8 mouse cellular contexts compared by ENCODE assay signal in the genomic region with DNA sequence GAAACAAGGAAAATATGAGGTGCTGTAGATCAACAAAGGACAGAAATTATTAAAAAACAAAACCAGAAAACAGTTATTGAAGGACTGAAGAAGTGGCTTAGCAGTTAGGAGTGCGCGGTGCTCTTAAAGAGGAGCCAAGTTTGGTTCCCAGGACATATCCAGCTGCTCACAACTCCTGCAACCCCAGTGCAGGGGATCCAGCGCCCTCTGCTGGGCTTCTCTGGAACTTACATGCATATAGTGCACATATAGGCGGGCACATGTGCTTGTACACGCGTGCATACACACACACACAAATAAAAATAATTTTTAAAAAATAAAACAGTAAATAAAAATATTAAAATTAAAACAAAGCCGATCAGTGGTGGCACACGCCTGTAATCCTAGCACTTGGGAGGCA. TPM values are rescaled to one million over a fixed set of nuclear protein-coding genes. Genes with fewer than 3 reads are reported as not detected.
DNase-seq lines count a peak whose midpoint lies in the region; ATAC-seq and TF ChIP-seq lines count a peak whose summit lies in the region.
"Had no signal": no experiment of that assay in that cellular context is flagged by ENCODE, and none has a peak within 500 bp of the region (broad histone marks: within the 10 kb centered on the region; RNA-seq: fewer than 3 reads in every experiment).

No protein-coding gene starts in this region.

- H3K9ac ChIP-seq in kidney, postnatal 0 days (ENCODE audit: low read depth, low read length): no peak overlapping the region
- no peak overlapping the region for H3K9ac ChIP-seq in kidney, embryonic 14.5 days (ENCODE audit: low read depth, low read length)
- no peak overlapping the region for H3K9ac ChIP-seq in ES-Bruce4 (ENCODE audit: low read depth, poor library complexity, severe bottlenecking)

- H3K9me3 ChIP-seq in kidney, postnatal 0 days (replicated peaks; ENCODE audit: low read length): no peaks in the 10 kb centered on the region
- H3K9me3 ChIP-seq in kidney, embryonic 14.5 days (ENCODE audit: control insufficient read depth, low read length): no peaks in the 10 kb centered on the region
- H3K9me3 ChIP-seq in ES-Bruce4 (replicated peaks; ENCODE audit: control insufficient read depth, insufficient read depth, low read length, poor library complexity, severe bottlenecking): peaks cover 9% of the 10 kb centered on the region; the same call in 1 of the 2 replicates

- TF ChIP-seq CTCF in kidney, postnatal 0 days (IDR thresholded peaks at IDR 0.05; ENCODE audit: low read depth): peak; percentile 55; the same call in 1 of the 2 replicates
- peak; percentile 75 for TF ChIP-seq CTCF in ES-Bruce4 (IDR thresholded peaks at IDR 0.05; ENCODE audit: low read depth, low read length)
- 0 out of 2 replicates have a peak, but pooled peaks have one; percentile 24 for TF ChIP-seq CTCF in olfactory bulb, adult 2 months (IDR thresholded peaks at IDR 0.05; ENCODE audit: insufficient read depth, low read depth, low read length)

- no peak overlapping the region for H3K4me3 ChIP-seq in kidney, postnatal 0 days (replicated peaks; ENCODE audit: low read depth, low read length)
- H3K4me3 ChIP-seq in kidney, embryonic 14.5 days (ENCODE audit: low read length): no peak overlapping the region
- H3K4me3 ChIP-seq in ES-Bruce4 (ENCODE audit: low read depth, low read length): no peak overlapping the region
- H3K4me3 ChIP-seq in olfactory bulb, adult 2 months (ENCODE audit: insufficient read depth, low read depth, low read length): no peak overlapping the region
- H3K4me3 ChIP-seq: megakaryocyte, embryonic 14.5 days had no signal

- no peak overlapping the region for H3K27ac ChIP-seq in kidney, postnatal 0 days
- H3K27ac ChIP-seq in kidney, embryonic 14.5 days (ENCODE audit: low read depth, low read length): no peak overlapping the region
- no peak overlapping the region for H3K27ac ChIP-seq in ES-Bruce4 (ENCODE audit: insufficient read depth, low read length)
- H3K27ac ChIP-seq in olfactory bulb, adult 2 months (ENCODE audit: insufficient read depth, low read depth, low read length): no peak overlapping the region

- DNase-seq in kidney, postnatal 0 days (ENCODE audit: low spot score): no peak
- DNase-seq in adrenal gland, postnatal 36 days: peak; percentile 32 to 50
- DNase-seq in left cerebral cortex, postnatal 10 days (ENCODE audit: extremely low spot score in 1 of 2, low spot score in 2 of 2): no peak
- DNase-seq in ovary, postnatal 36 days (ENCODE audit: low spot score): no peak

- no peak for TF ChIP-seq EP300 in ES-Bruce4 (IDR thresholded peaks at IDR 0.05; ENCODE audit: insufficient read depth, low read depth, low read length)

- H3K36me3 ChIP-seq in kidney, postnatal 0 days (ENCODE audit: insufficient read depth, low read length): no peaks in the 10 kb centered on the region
- no peaks in the 10 kb centered on the region for H3K36me3 ChIP-seq in kidney, embryonic 14.5 days (ENCODE audit: control insufficient read depth, insufficient read depth, low read length)
- H3K36me3 ChIP-seq in ES-Bruce4 (ENCODE audit: control insufficient read depth, insufficient read depth, low read length, poor library complexity, severe bottlenecking): no peaks in the 10 kb centered on the region

- no peak overlapping the region for H3K4me2 ChIP-seq in kidney, postnatal 0 days (ENCODE audit: low read length)
- no peak overlapping the region for H3K4me2 ChIP-seq in kidney, embryonic 14.5 days (replicated peaks; ENCODE audit: low read depth, low read length)

- intact Hi-C loops in left cerebral cortex, postnatal 10 days (cut with DNase I): no loop called here

- TF ChIP-seq POLR2A in ES-Bruce4 (IDR thresholded peaks at IDR 0.05; ENCODE audit: insufficient read depth, low read length): no peak
- TF ChIP-seq POLR2A in olfactory bulb, adult 2 months (IDR thresholded peaks at IDR 0.05; ENCODE audit: insufficient read depth, low read depth, low read length): no peak

- WGBS in kidney, postnatal 0 days: 87% methylated on average over 8 of the region's 8 CpGs
- WGBS in kidney, embryonic 14.5 days: 85% methylated on average over 8 of the region's 8 CpGs
- 81% methylated on average over 8 of the region's 8 CpGs for WGBS in olfactory bulb, adult 2 months

- H3K27me3 ChIP-seq in kidney, postnatal 0 days (ENCODE audit: insufficient read depth, low read length): no peaks in the 10 kb centered on the region
- H3K27me3 ChIP-seq in kidney, embryonic 14.5 days (ENCODE audit: control insufficient read depth, insufficient read depth, low read length): no peaks in the 10 kb centered on the region
- H3K27me3 ChIP-seq in ES-Bruce4 (ENCODE audit: control insufficient read depth, insufficient read depth, low read length, poor library complexity, severe bottlenecking): no peaks in the 10 kb centered on the region

- no peak for ATAC-seq in kidney, postnatal 0 days (replicated peaks; ENCODE audit: low FRiP score, low read depth)
- ATAC-seq in kidney, embryonic 14.5 days (ENCODE audit: low FRiP score, low TSS enrichment): no peak

- no peaks in the 10 kb centered on the region for H3K4me1 ChIP-seq in kidney, postnatal 0 days (replicated peaks; ENCODE audit: insufficient read depth, low read length)
- no peaks in the 10 kb centered on the region for H3K4me1 ChIP-seq in kidney, embryonic 14.5 days (ENCODE audit: control insufficient read depth, insufficient read depth, low read length)
- H3K4me1 ChIP-seq in ES-Bruce4 (ENCODE audit: control insufficient read depth, insufficient read depth, low read length): no peaks in the 10 kb centered on the region
- no peaks in the 10 kb centered on the region for H3K4me1 ChIP-seq in olfactory bulb, adult 2 months (ENCODE audit: control insufficient read depth, insufficient read depth, low read length)
- H3K4me1 ChIP-seq: megakaryocyte, embryonic 14.5 days had no signal

RNA-seq across cellular contexts. Expression of gene Ipo5, which starts 59.6 kb away (rescaled TPM):
- 49.8 and 55.1 TPM in 2 replicates for polyA plus RNA-seq in kidney, postnatal 0 days (2015; fragmentation: Nextera tagmentation; extraction: Ambion mirVana)
- 77.8 and 143 TPM in 2 replicates for polyA plus RNA-seq in kidney, embryonic 14.5 days (2014; fragmentation: Nextera tagmentation; extraction: Ambion mirVana)
- polyA plus RNA-seq in ES-Bruce4 (2011; ENCODE audit: insufficient read depth, insufficient read length, low read depth, missing spikeins): 440 and 468 TPM in 2 replicates
- 10 to 100 TPM; 80.4 to 88.0 TPM for total RNA-seq in adrenal gland, postnatal 36 days (2021)
- polyA plus RNA-seq in olfactory bulb, adult 2 months (2012; ENCODE audit: insufficient read depth, insufficient read length, low replicate concordance, missing spikeins): 73.4 TPM in 1 of 2 replicates, not detected in the other
- 100 to 1,000 TPM; 131 to 137 TPM for total RNA-seq in left cerebral cortex, postnatal 10 days (2021)

Comparison
In these comparisons a context has a peak if more than half of its experiments do, and no peak if none do; other contexts are left out.
1. DNase-seq: peak in adrenal gland, postnatal 36 days (2 of 2); none in kidney, postnatal 0 days (single experiment), left cerebral cortex, postnatal 10 days (0 of 2) and ovary, postnatal 36 days (single experiment).
2. CTCF ChIP-seq: peak in every context shown above with its lines; median percentile 75 in ES-Bruce4; 55 in kidney, postnatal 0 days; 24 in olfactory bulb, adult 2 months.